ENCODE assay signal across 13 mouse cellular contexts in the genomic region with DNA sequence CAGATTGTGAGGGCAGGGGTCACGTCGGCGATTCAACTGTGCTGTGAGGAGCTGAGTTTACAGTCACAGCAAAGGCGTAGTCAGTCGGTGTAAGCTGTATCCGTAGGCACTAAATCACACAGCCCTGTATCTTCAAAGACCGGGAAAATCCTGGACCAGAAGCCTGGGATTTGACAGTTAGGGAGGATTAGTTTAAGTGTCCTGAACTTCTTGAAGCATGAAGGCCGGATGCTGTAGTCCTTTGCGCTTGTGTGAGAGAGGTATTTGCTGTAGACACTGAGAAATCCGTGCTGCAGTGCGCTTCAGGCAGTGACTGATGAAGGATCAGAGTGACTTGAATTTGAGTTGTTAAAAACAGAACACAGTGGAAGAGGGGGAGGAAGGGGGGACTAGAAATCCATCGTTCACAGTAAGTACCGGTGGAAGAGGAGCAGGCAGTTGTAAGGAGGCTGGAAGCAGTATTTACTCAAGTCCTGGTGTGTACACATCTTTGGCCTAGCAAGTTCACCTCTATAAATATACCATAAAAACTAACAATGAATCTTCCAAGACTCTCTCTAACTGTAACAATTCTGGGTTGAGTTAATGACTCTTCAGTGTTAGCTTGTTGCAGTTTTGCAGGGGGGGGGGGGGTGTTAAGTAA.
DNase-seq lines count a peak whose midpoint lies in the region; ATAC-seq lines count a peak whose summit lies in the region.
"Had no signal": no experiment of that assay in that cellular context is flagged by ENCODE, and none has a peak within 500 bp of the region (broad histone marks: within the 10 kb centered on the region; RNA-seq: fewer than 3 reads in every experiment).

No protein-coding gene starts in this region.

- peaks cover 30% of the 10 kb centered on the region for H3K4me1 ChIP-seq in kidney, embryonic 16.5 days (ENCODE audit: insufficient read depth, low read length)
- no peaks in the 10 kb centered on the region for H3K4me1 ChIP-seq in embryonic facial prominence, embryonic 14.5 days (ENCODE audit: control insufficient read depth, insufficient read depth, low read length)
- peaks cover 8% of the 10 kb centered on the region; the same call in 1 of the 2 replicates for H3K4me1 ChIP-seq in midbrain, embryonic 14.5 days (ENCODE audit: control insufficient read depth, insufficient read depth, low read length)
- H3K4me1 ChIP-seq: liver, embryonic 12.5 days had no signal

- 6% methylated on average over 13 of the region's 13 CpGs for WGBS in kidney, embryonic 16.5 days
- 25% methylated on average over 13 of the region's 13 CpGs for WGBS in embryonic facial prominence, embryonic 14.5 days
- WGBS in midbrain, embryonic 14.5 days: 19% methylated on average over 13 of the region's 13 CpGs

- H3K4me2 ChIP-seq in kidney, embryonic 16.5 days (replicated peaks; ENCODE audit: low read depth, low read length): peak overlapping the region; percentile 12; the same call in 1 of the 2 replicates
- no peak overlapping the region for H3K4me2 ChIP-seq in embryonic facial prominence, embryonic 14.5 days (ENCODE audit: low read depth, low read length)
- no peak overlapping the region for H3K4me2 ChIP-seq in midbrain, embryonic 14.5 days (ENCODE audit: low read length)
- H3K4me2 ChIP-seq: hindbrain, embryonic 13.5 days; liver, embryonic 12.5 days had no signal

- no peak overlapping the region for H3K4me3 ChIP-seq in kidney, embryonic 16.5 days (ENCODE audit: low read length)
- H3K4me3 ChIP-seq in embryonic facial prominence, embryonic 14.5 days (ENCODE audit: low read depth, low read length): no peak overlapping the region
- no peak overlapping the region for H3K4me3 ChIP-seq in midbrain, embryonic 14.5 days (replicated peaks; ENCODE audit: low read depth, low read length)
- H3K4me3 ChIP-seq: heart, embryonic 10.5 days; hindbrain, embryonic 13.5 days; liver, embryonic 12.5 days had no signal

- H3K9me3 ChIP-seq in kidney, embryonic 16.5 days (ENCODE audit: low read length): no peaks in the 10 kb centered on the region
- no peaks in the 10 kb centered on the region for H3K9me3 ChIP-seq in embryonic facial prominence, embryonic 14.5 days (ENCODE audit: control insufficient read depth, low read length)
- H3K9me3 ChIP-seq in midbrain, embryonic 14.5 days (ENCODE audit: control insufficient read depth, low read length): no peaks in the 10 kb centered on the region
- H3K9me3 ChIP-seq: heart, embryonic 10.5 days; hindbrain, embryonic 13.5 days; liver, embryonic 12.5 days had no signal

- intact Hi-C loops in left cerebral cortex, postnatal 14 days (cut with DNase I): no loop called here

- H3K27ac ChIP-seq in kidney, embryonic 16.5 days (ENCODE audit: low read length): peak overlapping the region; percentile 58; the same call in 1 of the 2 replicates
- no peak overlapping the region for H3K27ac ChIP-seq in embryonic facial prominence, embryonic 14.5 days (replicated peaks; ENCODE audit: low read depth, low read length)
- no peak overlapping the region for H3K27ac ChIP-seq in midbrain, embryonic 14.5 days (replicated peaks; ENCODE audit: low read depth, low read length)
- H3K27ac ChIP-seq: heart, embryonic 10.5 days; liver, embryonic 12.5 days had no signal

- peak; percentile 84 for ATAC-seq in kidney, embryonic 16.5 days (ENCODE audit: low FRiP score, low TSS enrichment)
- no peak for ATAC-seq in embryonic facial prominence, embryonic 14.5 days (ENCODE audit: low read depth)
- ATAC-seq in midbrain, embryonic 14.5 days (ENCODE audit: low FRiP score, low TSS enrichment): no peak
- ATAC-seq: liver, embryonic 12.5 days had no signal

- H3K36me3 ChIP-seq in kidney, embryonic 16.5 days (ENCODE audit: insufficient read depth, low read length): no peaks in the 10 kb centered on the region
- H3K36me3 ChIP-seq in embryonic facial prominence, embryonic 14.5 days (ENCODE audit: control insufficient read depth, insufficient read depth, low read length): no peaks in the 10 kb centered on the region
- no peaks in the 10 kb centered on the region for H3K36me3 ChIP-seq in midbrain, embryonic 14.5 days (ENCODE audit: control insufficient read depth, insufficient read depth, low read length)
- H3K36me3 ChIP-seq: heart, embryonic 10.5 days; hindbrain, embryonic 13.5 days; liver, embryonic 12.5 days had no signal

- no peak overlapping the region for H3K9ac ChIP-seq in kidney, embryonic 16.5 days (replicated peaks; ENCODE audit: low read length)
- H3K9ac ChIP-seq in embryonic facial prominence, embryonic 14.5 days (ENCODE audit: low read depth, low read length): 0 out of 2 replicates have a peak overlapping the region, but pooled peaks have one; percentile 16
- no peak overlapping the region for H3K9ac ChIP-seq in midbrain, embryonic 14.5 days (replicated peaks; ENCODE audit: low read length)
- H3K9ac ChIP-seq: hindbrain, embryonic 13.5 days; liver, embryonic 12.5 days had no signal

- no peak for DNase-seq in kidney, postnatal 36 days
- DNase-seq in brain, adult 2 months (ENCODE audit: low read depth, low spot score): peak; percentile 16
- peak; percentile 20 for DNase-seq in embryonic facial prominence, embryonic 14.5 days (ENCODE audit: low spot score)
- DNase-seq in midbrain, embryonic 14.5 days: peak; percentile 43
- DNase-seq in layer of hippocampus, adult 11-12 months (ENCODE audit: low spot score): no peak
- DNase-seq in left cerebral cortex, postnatal 14 days (ENCODE audit: low spot score in 2 of 2): no peak
- DNase-seq: adrenal gland, postnatal 25 days; cerebellum, adult 9-10 months had no signal

- H3K27me3 ChIP-seq in kidney, embryonic 16.5 days (ENCODE audit: insufficient read depth, low read length): no peaks in the 10 kb centered on the region
- H3K27me3 ChIP-seq in embryonic facial prominence, embryonic 14.5 days (replicated peaks; ENCODE audit: control insufficient read depth, insufficient read depth, low read length): no peaks in the 10 kb centered on the region
- H3K27me3 ChIP-seq in midbrain, embryonic 14.5 days (ENCODE audit: control insufficient read depth, insufficient read depth, low read length): no peaks in the 10 kb centered on the region
- H3K27me3 ChIP-seq: CH12.LX; hindbrain, embryonic 13.5 days; liver, embryonic 12.5 days had no signal

Comparison
In these comparisons a context has a peak if more than half of its experiments do, and no peak if none do; other contexts are left out.
1. DNase-seq: peak in brain, adult 2 months (single experiment), embryonic facial prominence, embryonic 14.5 days (single experiment) and midbrain, embryonic 14.5 days (single experiment); none in kidney, postnatal 36 days (0 of 2), layer of hippocampus, adult 11-12 months (single experiment) and left cerebral cortex, postnatal 14 days (0 of 2).